Mouse (Mus musculus) olfactory bulb, adult 2 months (tissue): Measurements from ENCODE around the gene Pkib.

Experiments
- CTCF ChIP-seq: fragments of 200-500 bp; IDR thresholded peaks from 2 replicates; pipeline ENCODE4 v1.5.1; 2012; ENCODE audit warnings: low read depth, mild to moderate bottlenecking, low read length, moderate library complexity; ENCODE audit not compliant: insufficient read depth
- POLR2A ChIP-seq: fragments of 200-500 bp; IDR thresholded peaks from 2 replicates; pipeline ENCODE4 v1.6.1; 2012; ENCODE audit warnings: mild to moderate bottlenecking, low read depth, low read length, moderate library complexity; ENCODE audit not compliant: insufficient read depth

GRCm38 (mm10) chr10:57743045-57743444 is 111.3 kb downstream of the Pkib start:
- TF ChIP-seq CTCF (no peak), POLR2A (no peak)
